In the genomic region with DNA sequence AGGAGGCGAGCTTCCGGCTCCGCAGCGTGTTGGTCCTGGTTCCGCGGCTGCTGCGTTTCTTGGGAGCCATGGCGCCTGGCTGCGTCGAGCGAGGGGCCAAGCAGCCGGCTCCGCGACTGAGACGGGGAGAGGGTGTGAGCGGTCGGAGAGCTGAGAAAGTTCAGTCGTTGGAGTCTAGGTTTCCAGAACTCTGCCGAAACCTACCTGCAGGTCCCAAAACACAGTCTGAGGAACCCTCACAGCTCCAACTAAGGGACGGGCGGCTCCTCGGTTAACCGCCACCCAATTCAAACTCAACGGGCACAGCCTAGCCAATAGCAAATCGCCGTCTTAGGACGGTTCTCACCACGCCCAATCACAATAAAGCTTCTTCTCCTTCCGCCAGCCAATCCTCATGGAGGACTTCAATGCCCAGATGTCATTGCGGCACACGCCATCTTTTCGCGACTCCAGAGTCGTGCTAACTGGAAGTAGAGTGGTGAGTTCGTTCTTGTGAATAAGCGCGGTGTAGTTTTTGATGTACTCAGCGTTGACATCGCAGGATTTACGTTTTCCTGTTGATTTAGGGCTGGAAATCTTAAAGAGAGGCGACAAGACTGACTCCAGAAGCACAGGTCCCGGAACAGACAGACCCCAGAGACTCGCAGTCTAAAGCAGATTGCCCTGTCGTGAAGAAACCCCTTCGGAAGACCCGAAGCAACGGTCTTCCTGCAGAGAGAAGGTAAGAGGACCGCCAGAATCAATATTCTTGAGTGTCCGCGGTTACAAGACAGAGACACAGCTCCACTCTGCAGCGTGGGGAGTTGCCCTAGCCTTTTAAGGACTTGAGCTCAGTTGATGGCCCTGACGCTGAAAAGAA, we compare ENCODE assay signal across 8 mouse cellular contexts. TPM values are rescaled to one million over a fixed set of nuclear protein-coding genes. Genes with fewer than 3 reads are reported as not detected.
DNase-seq lines count a peak whose midpoint lies in the region; ATAC-seq lines count a peak whose summit lies in the region.

A gene (plus strand): TSS at position 436 of the 859 bp plus-strand sequence.

- WGBS in hindbrain, embryonic 12.5 days, result under 1% methylated on average over 52 of the region's 52 CpGs

- peaks cover 17% of the 10 kb centered on the region for H3K4me1 ChIP-seq in hindbrain, embryonic 12.5 days

- H3K4me2 ChIP-seq in hindbrain, embryonic 12.5 days (replicated peaks), result peak within 1 kb of the TSS; percentile 87

- H3K9me3 ChIP-seq in hindbrain, embryonic 12.5 days (replicated peaks), result no peaks in the 10 kb centered on the region

- peak within 1 kb of the TSS; percentile 75 for H3K9ac ChIP-seq in hindbrain, embryonic 12.5 days

- H3K27me3 ChIP-seq in hindbrain, embryonic 12.5 days, result no peaks in the 10 kb centered on the region

- peak; percentile 99 for DNase-seq in NIH3T3 (ENCODE audit: low read depth)
- DNase-seq in cerebellum, postnatal 10 days, result peak; percentile 96
- peak; percentile 93 to 94 for DNase-seq in frontal cortex, postnatal 10 days (ENCODE audit: low spot score in 2 of 2)
- peak; percentile 91 to 98 for DNase-seq in layer of hippocampus, postnatal 14 days (ENCODE audit: low spot score in 2 of 2)
- DNase-seq in lung, postnatal 14 days, result peak; percentile 93
- peak; percentile 89 for DNase-seq in retina, adult 2 months (ENCODE audit: low read depth, low spot score)
- peak; percentile 90 to 92 for DNase-seq in thymus, postnatal 36 days

- H3K4me3 ChIP-seq in hindbrain, embryonic 12.5 days, result peak within 1 kb of the TSS; percentile 76

- peaks cover 29% of the 10 kb centered on the region for H3K36me3 ChIP-seq in hindbrain, embryonic 12.5 days

- ATAC-seq in hindbrain, embryonic 12.5 days (ENCODE audit: low FRiP score), result peak; percentile 99

- no peak within 1 kb of the TSS for H3K27ac ChIP-seq in hindbrain, embryonic 12.5 days

RNA-seq across cellular contexts. Expression of the gene that starts here (rescaled TPM):
- 16.7 and 18.1 TPM in 2 replicates for polyA plus RNA-seq in hindbrain, embryonic 12.5 days (2016; fragmentation: Nextera tagmentation; extraction: Ambion mirVana)
- total RNA-seq in layer of hippocampus, postnatal 14 days (2021), result 10 to 100 TPM; 16.8 to 17.5 TPM
